Mouse (Mus musculus) hematopoietic multipotent progenitor cell, adult 10-12 weeks (in vitro differentiated cells): ENCODE results near the gene Ttc9. TPM values are rescaled to one million over a fixed set of nuclear protein-coding genes. Genes with fewer than 3 reads are reported as not detected.

ENCODE experiments used
- polyA plus RNA-seq: library from polyadenylated mRNA; stranded (reverse); fragments of >175 nt; gene quantifications from 2 replicates; pipeline ENCODE4 v1.2.3, GENCODE M21; 2012; ENCODE audit warnings: low replicate concordance

Gene Ttc9
- polyA plus RNA-seq, result not detected in 2 replicates

GRCm38 (mm10) chr12:81630915-81631660, at the start of gene Ttc9:
Gene Ttc9 (plus strand): TSS chr12:81631249.

GRCm38 (mm10) chr12:81594902-81595671, 36.0 kb upstream of the Ttc9 start, which contains the start of gene Med6:
Gene Med6 (minus strand): TSS chr12:81595008.

Other genes starting within 250 kb of the Ttc9 start
- gene Adam4, start 209.3 kb upstream of the Ttc9 start, polyA plus RNA-seq, result not detected in 2 replicates
- 1.6 and 59.3 TPM in 2 replicates for gene Cox16, start 146.1 kb upstream of the Ttc9 start, polyA plus RNA-seq
- 0.40 and 56.9 TPM in 2 replicates for gene Gm20498, start 98.3 kb upstream of the Ttc9 start, polyA plus RNA-seq
- 5.6 and 8.6 TPM in 2 replicates for gene Synj2bp, start 98.3 kb upstream of the Ttc9 start, polyA plus RNA-seq
- not detected in 2 replicates for gene Adam21, start 62.8 kb upstream of the Ttc9 start, polyA plus RNA-seq
- gene Med6, start 36.2 kb upstream of the Ttc9 start, polyA plus RNA-seq, result 0.47 and 2.7 TPM in 2 replicates
- 6.7 and 12.2 TPM in 2 replicates for gene Map3k9, start 149.9 kb downstream of the Ttc9 start, polyA plus RNA-seq
- 12.1 and 22.3 TPM in 2 replicates for gene Pcnx, start 228.8 kb downstream of the Ttc9 start, polyA plus RNA-seq